Comparison of ENCODE assay signal across 8 mouse cellular contexts in the genomic region with DNA sequence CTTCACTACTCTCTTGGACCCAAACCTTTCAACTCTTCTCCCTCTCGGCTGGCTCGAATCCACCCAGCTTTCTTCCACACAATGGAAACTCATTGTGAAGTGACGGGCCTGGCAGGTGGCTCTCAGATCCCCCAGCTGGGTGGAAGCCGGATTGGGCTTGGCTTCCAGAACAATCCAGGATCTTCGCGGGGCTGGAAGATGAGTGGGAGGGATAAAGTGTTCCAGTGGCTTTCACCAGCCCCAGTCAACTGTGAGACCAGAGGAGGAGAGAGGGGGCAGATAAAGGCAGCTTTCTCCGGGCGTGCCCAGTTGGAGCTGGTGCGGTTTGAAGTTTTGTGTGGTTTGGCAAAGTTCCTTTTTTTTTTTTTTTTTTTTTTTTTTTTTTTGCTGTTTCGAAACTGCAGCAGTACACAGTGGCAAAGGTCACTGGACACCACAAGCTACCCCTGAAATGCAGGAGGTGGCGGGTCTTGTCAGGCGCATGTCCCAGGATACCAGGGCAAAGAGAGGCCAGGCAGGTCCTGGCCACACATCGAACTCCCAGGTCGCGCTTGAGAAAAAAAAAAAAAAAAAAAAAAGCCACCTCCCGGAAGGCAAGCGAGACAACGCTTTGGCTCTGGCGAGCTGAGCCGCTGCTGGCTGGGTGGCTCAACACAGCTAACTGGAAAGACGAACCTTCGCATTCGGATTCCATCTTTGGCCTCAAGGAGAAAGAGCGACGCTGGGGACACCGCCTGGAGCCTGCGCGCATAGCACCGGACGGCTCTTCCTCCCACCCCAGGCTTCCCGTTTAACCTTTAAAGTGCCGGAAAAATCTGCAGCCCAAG.
DNase-seq lines count a peak whose midpoint lies in the region; ATAC-seq lines count a peak whose summit lies in the region.

No protein-coding gene starts in this region.

- H3K4me3 ChIP-seq in hindbrain, embryonic 11.5 days (ENCODE audit: low read depth, low read length) = peak overlapping the region; percentile 17; the same call in 1 of the 2 replicates

- H3K9me3 ChIP-seq in hindbrain, embryonic 11.5 days (ENCODE audit: control insufficient read depth, low read length) = no peaks in the 10 kb centered on the region

- H3K36me3 ChIP-seq in hindbrain, embryonic 11.5 days (ENCODE audit: control insufficient read depth, insufficient read depth, low read length) = no peaks in the 10 kb centered on the region

- DNase-seq in WW6 (ENCODE audit: low read depth, low spot score) = peak; percentile 42
- DNase-seq in cerebellum, adult 9-11 months = peak; percentile 33
- peak; percentile 7 to 57 for DNase-seq in frontal cortex, adult 2 months (ENCODE audit: extremely low spot score in 1 of 2, low spot score in 1 of 2)
- DNase-seq in hindbrain, embryonic 11.5 days (ENCODE audit: low spot score) = peak; percentile 77
- peak; percentile 11 to 23 for DNase-seq in layer of hippocampus, postnatal 36 days
- peak; percentile 79 to 80 for DNase-seq in lung, postnatal 4 days
- peak; percentile 46 for DNase-seq in retina, postnatal 7 days (ENCODE audit: low read depth, low spot score)
- peak; percentile 63 for DNase-seq in yolk sac, embryonic 10.5 days (ENCODE audit: low spot score)

- ATAC-seq in hindbrain, embryonic 11.5 days (ENCODE audit: low FRiP score) = peak; percentile 68

- no peaks in the 10 kb centered on the region for H3K4me1 ChIP-seq in hindbrain, embryonic 11.5 days (replicated peaks; ENCODE audit: control insufficient read depth, insufficient read depth, low read length)

- H3K27me3 ChIP-seq in hindbrain, embryonic 11.5 days (ENCODE audit: control insufficient read depth, insufficient read depth, low read length) = no peaks in the 10 kb centered on the region

- no peak overlapping the region for H3K27ac ChIP-seq in hindbrain, embryonic 11.5 days (ENCODE audit: low read depth, low read length)

- 12% methylated on average over 31 of the region's 32 CpGs for WGBS in hindbrain, embryonic 11.5 days

- H3K4me2 ChIP-seq in hindbrain, embryonic 11.5 days (replicated peaks; ENCODE audit: low read depth, low read length) = peak overlapping the region; percentile 37

- no peak overlapping the region for H3K9ac ChIP-seq in hindbrain, embryonic 11.5 days (ENCODE audit: low read depth, low read length)

Comparison
In these comparisons a context has a peak if more than half of its experiments do, and no peak if none do; other contexts are left out.
1. DNase-seq: peak in every context shown above with its lines; median percentile 80 in lung, postnatal 4 days; 77 in hindbrain, embryonic 11.5 days; 63 in yolk sac, embryonic 10.5 days; 46 in retina, postnatal 7 days; 42 in WW6; 33 in cerebellum, adult 9-11 months; 32 in frontal cortex, adult 2 months; 17 in layer of hippocampus, postnatal 36 days.